Mouse (Mus musculus) thymus, postnatal 4 days (tissue): ENCODE measurements around the gene Fgf8.
A peak's percentile ranks its signal among the peaks of the same experiment; 100 is the strongest.

Experiments used
- DNase-seq: peaks from one replicate; pipeline ENCODE4 v3.0.0; 2021

Fgf8 gene

GRCm38 (mm10) chr19:45748206-45748605 lies 5.5 kb upstream of the Fgf8 start:
- DNase-seq: no peak

- DNase-seq: peak; percentile 94
Observed at GRCm38 (mm10) chr19:45747028-45747867, 4.5 kb upstream of the Fgf8 start.

- peak; percentile 86 for DNase-seq
Observed at GRCm38 (mm10) chr19:45746153-45747020, 3.7 kb upstream of the Fgf8 start.

- no peak for DNase-seq
Observed at GRCm38 (mm10) chr19:45745344-45746152, 2.8 kb upstream of the Fgf8 start.

- no peak for DNase-seq
Observed at GRCm38 (mm10) chr19:45743619-45744018, 904 bp upstream of the Fgf8 start.

GRCm38 (mm10) chr19:45742984-45743575 lies 365 bp upstream of the Fgf8 start:
- DNase-seq: no peak

GRCm38 (mm10) chr19:45741431-45742217 lies 1.1 kb downstream of the Fgf8 start:
- peak; percentile 52 for DNase-seq

GRCm38 (mm10) chr19:45740817-45741216 lies 1.9 kb downstream of the Fgf8 start:
- DNase-seq: no peak

- no peak for DNase-seq
Observed at GRCm38 (mm10) chr19:45740233-45740632, 2.5 kb downstream of the Fgf8 start.

- no peak for DNase-seq
Observed at GRCm38 (mm10) chr19:45738521-45738920, 4.2 kb downstream of the Fgf8 start.

- no peak for DNase-seq
Observed at GRCm38 (mm10) chr19:45737846-45738484, 4.8 kb downstream of the Fgf8 start.

GRCm38 (mm10) chr19:45737208-45737845 lies 5.4 kb downstream of the Fgf8 start:
- DNase-seq: peak; percentile 59

- peak; percentile 82 for DNase-seq
Observed at GRCm38 (mm10) chr19:45736855-45737207, 5.9 kb downstream of the Fgf8 start.

- DNase-seq: no peak
Observed at GRCm38 (mm10) chr19:45736241-45736640, 6.5 kb downstream of the Fgf8 start.

GRCm38 (mm10) chr19:45734762-45735161 lies 8.0 kb downstream of the Fgf8 start:
- no peak for DNase-seq

GRCm38 (mm10) chr19:45734191-45734590 lies 8.5 kb downstream of the Fgf8 start:
- DNase-seq: no peak

GRCm38 (mm10) chr19:45733564-45733963 lies 9.2 kb downstream of the Fgf8 start:
- DNase-seq: peak; percentile 64

GRCm38 (mm10) chr19:45731658-45732057 lies 11.1 kb downstream of the Fgf8 start:
- no peak for DNase-seq

GRCm38 (mm10) chr19:45730042-45730441 lies 12.7 kb downstream of the Fgf8 start:
- no peak for DNase-seq

GRCm38 (mm10) chr19:45727231-45727630 lies 15.5 kb downstream of the Fgf8 start:
- DNase-seq: peak; percentile 72
